Mouse (Mus musculus): ENCODE results near the gene Ppcdc. TPM values are rescaled to one million over a fixed set of nuclear protein-coding genes. Genes with fewer than 3 reads are reported as not detected.
A peak's percentile ranks its signal among the peaks of the same experiment; 100 is the strongest.

Ppcdc gene
- 22.5 and 24.7 TPM in 2 replicates for polyA plus RNA-seq (2014; fragmentation: Nextera tagmentation; extraction: Ambion mirVana)

GRCm38 (mm10) chr9:57439522-57440295 is at the start of gene Ppcdc:
Ppcdc (minus strand) TSS chr9:57440124.
- no peak within 1 kb of the TSS for H3K27ac ChIP-seq (ENCODE audit: low read depth, low read length)
- H3K4me1 ChIP-seq (ENCODE audit: control insufficient read depth, insufficient read depth, low read length): no peaks in the 10 kb centered on the region
- 3% methylated on average over 32 of the region's 32 CpGs for WGBS

GRCm38 (mm10) chr9:57487807-57488206 is 47.9 kb upstream of the Ppcdc start:
- Histone ChIP-seq H3K4me1 (ENCODE audit: control insufficient read depth, insufficient read depth, low read length) (no peaks in the 10 kb centered on the region), H3K36me3 (ENCODE audit: control insufficient read depth, insufficient read depth, low read length) (no peaks in the 10 kb centered on the region), H3K27ac (ENCODE audit: low read depth, low read length) (no peak overlapping the region), H3K27me3 (ENCODE audit: control insufficient read depth, insufficient read depth, low read length) (no peaks in the 10 kb centered on the region), H3K4me2 (ENCODE audit: low read depth) (no peak overlapping the region), H3K4me3 (ENCODE audit: low read depth, low read length) (no peak overlapping the region), H3K9me3 (ENCODE audit: control insufficient read depth, low read length) (no peaks in the 10 kb centered on the region), H3K9ac (ENCODE audit: low read length) (no peak overlapping the region)
- ATAC-seq (ENCODE audit: insufficient read depth, low FRiP score, low TSS enrichment): no peak
- 76% methylated on average over 7 of the region's 7 CpGs for WGBS
- DNase-seq (ENCODE audit: low spot score): no peak

More at GRCm38 (mm10) chr9:57439522-57440295, at the start of gene Ppcdc:
- Histone ChIP-seq H3K4me3 (ENCODE audit: low read depth, low read length) (peak within 1 kb of the TSS; percentile 38), H3K4me2 (ENCODE audit: low read depth) (peak within 1 kb of the TSS; percentile 53), H3K36me3 (ENCODE audit: control insufficient read depth, insufficient read depth, low read length) (no peaks in the 10 kb centered on the region), H3K27me3 (ENCODE audit: control insufficient read depth, insufficient read depth, low read length) (no peaks in the 10 kb centered on the region), H3K9me3 (ENCODE audit: control insufficient read depth, low read length) (no peaks in the 10 kb centered on the region), H3K9ac (ENCODE audit: low read length) (peak within 1 kb of the TSS; percentile 62)
- DNase-seq (ENCODE audit: low spot score) (peak; percentile 92), ATAC-seq (ENCODE audit: insufficient read depth, low FRiP score, low TSS enrichment) (peak; percentile 95)

DNA sequence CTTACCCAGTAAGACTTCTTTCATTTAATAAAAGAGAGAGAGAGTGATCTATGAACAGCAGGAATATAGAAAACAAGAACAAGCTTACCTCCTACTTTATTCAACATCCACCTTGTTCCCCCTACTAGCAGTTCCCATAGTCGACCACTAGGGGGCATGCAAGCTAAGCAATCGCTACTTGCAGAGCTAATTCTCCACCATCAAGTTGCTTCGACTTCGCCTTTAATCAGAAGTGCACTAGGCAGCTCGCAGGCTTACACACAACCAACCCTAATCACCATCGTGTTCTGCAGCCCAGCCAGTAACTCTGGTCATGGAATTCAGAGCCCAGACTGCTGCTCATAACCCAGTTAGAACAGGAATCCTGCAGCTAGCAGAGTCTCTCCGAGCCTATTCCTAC is 45.9 kb upstream of the Ppcdc start:
- 0 out of 2 replicates have a peak overlapping the region, but pooled peaks have one; percentile 4 for H3K9ac ChIP-seq (ENCODE audit: low read length)

GRCm38 (mm10) chr9:57468914-57469313 is 29.0 kb upstream of the Ppcdc start:
- H3K4me2 ChIP-seq (ENCODE audit: low read depth): no peak overlapping the region
- WGBS: 70% methylated on average over 4 of the region's 4 CpGs

More for the DNA sequence above, 45.9 kb upstream of the Ppcdc start:
- Histone ChIP-seq H3K27me3 (ENCODE audit: control insufficient read depth, insufficient read depth, low read length) (no peaks in the 10 kb centered on the region), H3K4me2 (ENCODE audit: low read depth) (no peak overlapping the region), H3K9me3 (ENCODE audit: control insufficient read depth, low read length) (no peaks in the 10 kb centered on the region), H3K27ac (ENCODE audit: low read depth, low read length) (no peak overlapping the region), H3K4me3 (ENCODE audit: low read depth, low read length) (no peak overlapping the region), H3K4me1 (ENCODE audit: control insufficient read depth, insufficient read depth, low read length) (no peaks in the 10 kb centered on the region), H3K36me3 (ENCODE audit: control insufficient read depth, insufficient read depth, low read length) (no peaks in the 10 kb centered on the region)
- ATAC-seq (ENCODE audit: insufficient read depth, low FRiP score, low TSS enrichment) (no peak), DNase-seq (ENCODE audit: low spot score) (peak; percentile 77)
- 15% methylated on average over 7 of the region's 7 CpGs for WGBS

DNA sequence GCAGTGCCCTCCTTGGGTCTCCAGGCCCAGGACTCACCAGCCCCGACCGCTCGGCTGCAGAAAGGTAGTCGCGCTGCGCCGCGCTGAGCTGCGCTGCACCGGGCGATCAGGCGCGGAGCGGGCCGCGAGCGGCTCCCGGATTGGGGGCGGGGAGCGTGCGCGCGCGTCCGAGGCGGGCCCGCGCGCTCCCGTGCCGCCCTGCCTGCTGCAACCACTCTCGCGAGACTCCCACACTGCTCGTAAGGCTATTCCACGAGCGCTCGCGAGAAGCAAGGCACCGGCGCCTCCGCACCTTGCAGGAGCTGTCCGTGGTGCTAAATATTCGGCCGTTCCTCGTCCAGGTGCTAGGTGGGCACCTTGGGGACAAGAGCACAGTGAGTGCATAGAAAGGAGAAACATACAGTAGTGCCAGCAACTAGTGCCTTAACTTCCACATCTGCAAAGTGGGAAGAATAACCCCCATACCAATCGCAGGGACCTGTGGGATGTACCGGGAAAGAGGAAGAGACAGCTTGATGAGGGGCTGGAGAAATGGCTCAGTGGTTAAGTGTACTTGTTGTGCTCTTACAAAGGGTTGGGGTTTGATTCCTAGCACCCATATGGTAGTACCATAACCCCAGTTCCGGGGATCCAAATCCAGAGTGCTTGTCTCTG is 28.1 kb upstream of the Ppcdc start, which contains the start of gene Scamp5:
Gene Scamp5 (minus strand): TSS at position 165 of the 654 bp plus-strand sequence.
- ATAC-seq (ENCODE audit: insufficient read depth, low FRiP score, low TSS enrichment) (peak; percentile 92), DNase-seq (ENCODE audit: low spot score) (peak; percentile 93)
- Histone ChIP-seq H3K4me3 (ENCODE audit: low read depth, low read length) (peak within 1 kb of the TSS; percentile 70), H3K9ac (ENCODE audit: low read length) (peak within 1 kb of the TSS; percentile 87), H3K4me2 (ENCODE audit: low read depth) (peak within 1 kb of the TSS; percentile 79), H3K4me1 (ENCODE audit: control insufficient read depth, insufficient read depth, low read length) (no peaks in the 10 kb centered on the region), H3K27me3 (ENCODE audit: control insufficient read depth, insufficient read depth, low read length) (no peaks in the 10 kb centered on the region), H3K9me3 (ENCODE audit: control insufficient read depth, low read length) (no peaks in the 10 kb centered on the region), H3K27ac (ENCODE audit: low read depth, low read length) (0 out of 2 replicates have a peak within 1 kb of the TSS, but pooled peaks have one; percentile 49), H3K36me3 (ENCODE audit: control insufficient read depth, insufficient read depth, low read length) (no peaks in the 10 kb centered on the region)
- 1% methylated on average over 48 of the region's 48 CpGs for WGBS

More at GRCm38 (mm10) chr9:57468914-57469313, 29.0 kb upstream of the Ppcdc start:
- no peaks in the 10 kb centered on the region for H3K27me3 ChIP-seq (ENCODE audit: control insufficient read depth, insufficient read depth, low read length)
- H3K4me1 ChIP-seq (ENCODE audit: control insufficient read depth, insufficient read depth, low read length): no peaks in the 10 kb centered on the region
- H3K27ac ChIP-seq (ENCODE audit: low read depth, low read length): no peak overlapping the region
- ATAC-seq (ENCODE audit: insufficient read depth, low FRiP score, low TSS enrichment) (no peak), DNase-seq (ENCODE audit: low spot score) (no peak)
- no peaks in the 10 kb centered on the region for H3K36me3 ChIP-seq (ENCODE audit: control insufficient read depth, insufficient read depth, low read length)
- H3K4me3 ChIP-seq (ENCODE audit: low read depth, low read length): no peak overlapping the region
- H3K9ac ChIP-seq (ENCODE audit: low read length): no peak overlapping the region
- H3K9me3 ChIP-seq (ENCODE audit: control insufficient read depth, low read length): no peaks in the 10 kb centered on the region

DNA sequence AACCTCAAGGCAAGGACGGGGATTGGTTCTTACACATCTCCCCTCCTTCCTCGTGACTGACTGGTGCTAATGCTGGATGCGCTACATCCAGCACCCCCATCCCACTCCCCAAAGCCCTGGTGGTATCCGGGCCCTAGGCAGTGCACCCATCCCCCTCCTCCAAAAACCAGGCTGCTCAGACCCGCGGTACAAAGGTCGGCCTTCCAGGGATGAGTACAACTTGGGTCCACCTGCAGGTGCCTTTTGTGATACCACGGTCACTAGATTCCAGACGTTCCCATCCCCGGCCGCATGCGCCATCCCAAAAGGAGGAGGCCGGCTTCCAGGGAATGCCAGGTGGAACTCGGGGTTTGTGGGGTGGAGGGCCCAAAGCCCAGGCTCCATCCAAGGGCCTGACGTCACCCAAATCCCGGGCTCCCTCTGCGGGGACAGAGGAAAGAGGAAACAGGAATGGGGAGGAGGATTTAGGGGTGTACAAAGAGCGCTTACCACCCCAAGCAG is 27.4 kb upstream of the Ppcdc start:
- WGBS: 2% methylated on average over 18 of the region's 18 CpGs
- Histone ChIP-seq H3K4me3 (ENCODE audit: low read depth, low read length) (peak overlapping the region; percentile 70), H3K27ac (ENCODE audit: low read depth, low read length) (0 out of 2 replicates have a peak overlapping the region, but pooled peaks have one; percentile 49), H3K9me3 (ENCODE audit: control insufficient read depth, low read length) (no peaks in the 10 kb centered on the region), H3K9ac (ENCODE audit: low read length) (peak overlapping the region; percentile 87), H3K4me1 (ENCODE audit: control insufficient read depth, insufficient read depth, low read length) (no peaks in the 10 kb centered on the region), H3K36me3 (ENCODE audit: control insufficient read depth, insufficient read depth, low read length) (no peaks in the 10 kb centered on the region), H3K4me2 (ENCODE audit: low read depth) (peak overlapping the region; percentile 79), H3K27me3 (ENCODE audit: control insufficient read depth, insufficient read depth, low read length) (no peaks in the 10 kb centered on the region)
- DNase-seq (ENCODE audit: low spot score) (peak; percentile 55), ATAC-seq (ENCODE audit: insufficient read depth, low FRiP score, low TSS enrichment) (peak; percentile 60)

- WGBS: 71% methylated on average over 3 of the region's 3 CpGs
- no peak overlapping the region for H3K27ac ChIP-seq (ENCODE audit: low read depth, low read length)
- DNase-seq (ENCODE audit: low spot score) (no peak), ATAC-seq (ENCODE audit: insufficient read depth, low FRiP score, low TSS enrichment) (no peak)
- no peak overlapping the region for H3K9ac ChIP-seq (ENCODE audit: low read length)
- H3K4me3 ChIP-seq (ENCODE audit: low read depth, low read length): no peak overlapping the region
- no peaks in the 10 kb centered on the region for H3K9me3 ChIP-seq (ENCODE audit: control insufficient read depth, low read length)
- H3K27me3 ChIP-seq (ENCODE audit: control insufficient read depth, insufficient read depth, low read length): no peaks in the 10 kb centered on the region
- no peaks in the 10 kb centered on the region for H3K36me3 ChIP-seq (ENCODE audit: control insufficient read depth, insufficient read depth, low read length)
- no peaks in the 10 kb centered on the region for H3K4me1 ChIP-seq (ENCODE audit: control insufficient read depth, insufficient read depth, low read length)
- no peak overlapping the region for H3K4me2 ChIP-seq (ENCODE audit: low read depth)
Observed at GRCm38 (mm10) chr9:57466101-57466500, 26.2 kb upstream of the Ppcdc start.

DNA sequence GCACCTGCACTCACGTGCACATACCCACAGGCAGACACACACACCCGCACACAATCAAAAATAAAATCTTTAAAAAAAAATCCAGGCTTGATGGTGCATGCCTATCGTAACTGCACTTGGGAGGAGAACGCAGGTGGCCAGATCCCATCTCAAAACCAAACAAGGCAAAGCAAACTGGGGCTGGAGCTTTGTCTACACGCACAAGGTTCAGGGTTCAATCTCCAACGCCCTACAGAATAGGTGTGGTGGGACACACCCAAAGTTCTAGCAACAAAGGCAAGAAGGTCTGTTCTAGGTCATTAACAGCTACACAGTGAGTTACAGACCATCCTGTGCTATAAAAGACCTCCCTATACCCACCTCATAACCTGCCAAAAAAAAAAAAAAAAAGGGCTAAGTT is 22.9 kb upstream of the Ppcdc start:
- no peaks in the 10 kb centered on the region for H3K4me1 ChIP-seq (ENCODE audit: control insufficient read depth, insufficient read depth, low read length)
- no peak for ATAC-seq (ENCODE audit: insufficient read depth, low FRiP score, low TSS enrichment)
- H3K27ac ChIP-seq (ENCODE audit: low read depth, low read length): no peak overlapping the region
- no peak overlapping the region for H3K4me3 ChIP-seq (ENCODE audit: low read depth, low read length)
- H3K4me2 ChIP-seq (ENCODE audit: low read depth): no peak overlapping the region
- no peak for DNase-seq (ENCODE audit: low spot score)
- no peaks in the 10 kb centered on the region for H3K36me3 ChIP-seq (ENCODE audit: control insufficient read depth, insufficient read depth, low read length)
- no peaks in the 10 kb centered on the region for H3K9me3 ChIP-seq (ENCODE audit: control insufficient read depth, low read length)
- 89% methylated on average over 6 of the region's 6 CpGs for WGBS
- H3K27me3 ChIP-seq (ENCODE audit: control insufficient read depth, insufficient read depth, low read length): no peaks in the 10 kb centered on the region
- no peak overlapping the region for H3K9ac ChIP-seq (ENCODE audit: low read length)
